Mouse (Mus musculus) cerebellum, adult 8-10 months (tissue): ENCODE results near the gene Lce1a1.

Experiments
- DNase-seq: peaks from one replicate; pipeline ENCODE4 v3.0.0; 2022

The Lce1a1 gene

GRCm38 (mm10) chr3:92648207-92648606, at the start of gene Lce1a1:
TSS of gene Lce1a1 (minus strand) at chr3:92648307.
- no peak for DNase-seq

- DNase-seq: no peak
These were observed 46.5 kb upstream of the Lce1a1 start for GRCm38 (mm10) chr3:92694613-92695012.

- DNase-seq: no peak
These were observed 43.6 kb upstream of the Lce1a1 start for GRCm38 (mm10) chr3:92691688-92692087.

- peak; percentile 9 for DNase-seq
These were observed 41.0 kb upstream of the Lce1a1 start for GRCm38 (mm10) chr3:92689154-92689553.

- no peak for DNase-seq
These were observed 39.0 kb upstream of the Lce1a1 start, which contains the start of gene Lce1d for GRCm38 (mm10) chr3:92687110-92687509. TSS of gene Lce1d (minus strand) at chr3:92687210.

GRCm38 (mm10) chr3:92678947-92679346, 30.8 kb upstream of the Lce1a1 start, which contains the start of gene Lce1c:
TSS of gene Lce1c (plus strand) at chr3:92679247.
- DNase-seq: no peak

- no peak for DNase-seq
These were observed 22.1 kb upstream of the Lce1a1 start, which contains the start of gene Lce1a2 for GRCm38 (mm10) chr3:92670215-92670614. TSS of gene Lce1a2 (minus strand) at chr3:92670315.

- DNase-seq: no peak
These were observed 8.7 kb upstream of the Lce1a1 start, which contains the start of gene Lce1b for GRCm38 (mm10) chr3:92656826-92657225. TSS of gene Lce1b (minus strand) at chr3:92656926.

GRCm38 (mm10) chr3:92639854-92640253, 8.3 kb downstream of the Lce1a1 start:
- DNase-seq: no peak

GRCm38 (mm10) chr3:92638653-92638991, 9.5 kb downstream of the Lce1a1 start:
- no peak for DNase-seq

- DNase-seq: no peak
These were observed 10.1 kb downstream of the Lce1a1 start for GRCm38 (mm10) chr3:92637745-92638652.

GRCm38 (mm10) chr3:92621560-92621959, 26.5 kb downstream of the Lce1a1 start, which contains the start of gene Lce6a:
TSS of gene Lce6a (minus strand) at chr3:92621660.
- DNase-seq: no peak

GRCm38 (mm10) chr3:92609804-92610203, 38.3 kb downstream of the Lce1a1 start:
- no peak for DNase-seq

GRCm38 (mm10) chr3:92607392-92607791, 40.7 kb downstream of the Lce1a1 start, which contains the start of gene 2210017I01Rik:
TSS of gene 2210017I01Rik (minus strand) at chr3:92607492.
- DNase-seq: no peak

- DNase-seq: no peak
These were observed 45.9 kb downstream of the Lce1a1 start for GRCm38 (mm10) chr3:92602169-92602568.

- no peak for DNase-seq
These were observed 47.7 kb downstream of the Lce1a1 start for GRCm38 (mm10) chr3:92600456-92600855.

- DNase-seq: no peak
These were observed 48.1 kb downstream of the Lce1a1 start for GRCm38 (mm10) chr3:92599973-92600372.

GRCm38 (mm10) chr3:92598429-92598828, 49.7 kb downstream of the Lce1a1 start:
- no peak for DNase-seq
